Mouse (Mus musculus): ENCODE data around the gene Ftl1. TPM values are rescaled to one million over a fixed set of nuclear protein-coding genes. Genes with fewer than 3 reads are reported as not detected.
"Not testable (repeated sequence)": the region's sequence is repeated elsewhere in the genome, so short reads cannot be mapped to it uniquely, and the experiment has no call there.

Ftl1 gene
- polyA plus RNA-seq, 1 experiment from 2014 or later: 4,462 TPM

DNA sequence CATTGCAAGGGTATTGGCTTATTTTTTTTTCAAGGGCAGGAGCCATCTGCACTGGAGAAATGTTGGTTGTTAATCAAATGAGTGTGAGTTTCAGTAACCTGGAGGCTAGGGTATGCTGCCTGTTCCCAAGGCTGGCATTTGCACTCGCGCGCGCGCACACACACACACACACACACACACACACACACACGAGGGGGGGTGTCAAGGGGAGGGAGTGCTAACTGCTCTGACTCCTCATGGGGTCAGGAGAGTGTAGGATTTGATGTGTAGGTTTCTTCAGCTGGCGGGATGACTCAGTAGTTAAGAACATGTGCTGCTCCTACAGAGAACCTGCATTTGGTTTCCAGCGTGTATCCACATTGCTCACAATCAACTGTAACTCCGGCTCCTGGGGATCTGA lies 31.1 kb upstream of the Ftl1 start:
- H3K4me2 ChIP-seq (ENCODE audit: low read depth, low read length): peak overlapping the region; percentile 22; the same call in 1 of the 2 replicates
- no peak overlapping the region for H3K4me3 ChIP-seq (replicated peaks; ENCODE audit: low read length)
- H3K36me3 ChIP-seq (ENCODE audit: control insufficient read depth, insufficient read depth, low read length): peaks cover 14% of the 10 kb centered on the region; the same call in 1 of the 2 replicates
- H3K4me1 ChIP-seq (ENCODE audit: control insufficient read depth, insufficient read depth, low read length): peaks cover 13% of the 10 kb centered on the region
- ATAC-seq (ENCODE audit: insufficient read depth, low FRiP score): no peak
- no peaks in the 10 kb centered on the region for H3K27me3 ChIP-seq (ENCODE audit: control insufficient read depth, insufficient read depth, low read length)
- no peaks in the 10 kb centered on the region for H3K9me3 ChIP-seq (replicated peaks; ENCODE audit: control insufficient read depth, low read length)
- 39% methylated on average over 9 of the region's 9 CpGs for WGBS
- H3K27ac ChIP-seq (ENCODE audit: low read length): peak overlapping the region; percentile 15
- H3K9ac ChIP-seq (ENCODE audit: low read length): no peak overlapping the region

DNA sequence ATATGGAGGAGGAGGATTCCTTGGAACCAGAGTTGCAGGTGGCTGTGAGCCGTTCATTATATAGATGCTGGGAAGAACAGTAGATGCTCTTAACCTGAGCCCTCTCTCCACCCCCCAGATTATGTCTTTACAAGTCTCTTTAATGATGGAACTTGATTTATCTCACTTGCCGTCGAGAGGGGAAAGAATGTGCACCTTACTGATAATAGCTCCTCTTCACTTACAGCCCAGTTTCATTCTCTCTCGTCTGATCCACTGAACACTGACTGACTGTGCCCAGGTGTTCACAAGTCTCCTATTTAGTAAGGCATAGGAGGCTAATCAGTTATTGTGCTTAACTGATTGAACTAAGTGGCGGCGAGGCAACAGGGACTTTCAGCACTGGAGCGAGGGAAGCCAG lies 29.9 kb upstream of the Ftl1 start:
- ATAC-seq (ENCODE audit: insufficient read depth, low FRiP score): no peak

GRCm38 (mm10) chr7:45488293-45489204 lies 28.9 kb upstream of the Ftl1 start, which contains the start of gene Dhdh:
Gene Dhdh, minus strand, starts transcription at chr7:45488805.
- WGBS: 11% methylated on average over 38 of the region's 38 CpGs
- peak within 1 kb of the TSS; percentile 74 for H3K9ac ChIP-seq (ENCODE audit: low read length)
- H3K27me3 ChIP-seq (ENCODE audit: control insufficient read depth, insufficient read depth, low read length): no peaks in the 10 kb centered on the region
- peak within 1 kb of the TSS; percentile 49 for H3K4me3 ChIP-seq (replicated peaks; ENCODE audit: low read length)
- H3K27ac ChIP-seq (ENCODE audit: low read length): peak within 1 kb of the TSS; percentile 56
- ATAC-seq (ENCODE audit: insufficient read depth, low FRiP score): peak; percentile 53
- H3K4me2 ChIP-seq (ENCODE audit: low read depth, low read length): peak within 1 kb of the TSS; percentile 72
- no peaks in the 10 kb centered on the region for H3K9me3 ChIP-seq (replicated peaks; ENCODE audit: control insufficient read depth, low read length)
- peaks cover 13% of the 10 kb centered on the region for H3K4me1 ChIP-seq (ENCODE audit: control insufficient read depth, insufficient read depth, low read length)
- H3K36me3 ChIP-seq (ENCODE audit: control insufficient read depth, insufficient read depth, low read length): 0 out of 2 replicates have a peak, but pooled peaks cover 5% of the 10 kb centered on the region

More for the DNA sequence above, 29.9 kb upstream of the Ftl1 start:
- WGBS: 73% methylated on average over 7 of the region's 7 CpGs
- Histone ChIP-seq H3K4me2 (ENCODE audit: low read depth, low read length) (no peak overlapping the region), H3K4me1 (ENCODE audit: control insufficient read depth, insufficient read depth, low read length) (peaks cover 13% of the 10 kb centered on the region), H3K27me3 (ENCODE audit: control insufficient read depth, insufficient read depth, low read length) (no peaks in the 10 kb centered on the region), H3K9me3 (replicated peaks; ENCODE audit: control insufficient read depth, low read length) (no peaks in the 10 kb centered on the region), H3K36me3 (ENCODE audit: control insufficient read depth, insufficient read depth, low read length) (peaks cover 8% of the 10 kb centered on the region; the same call in 1 of the 2 replicates), H3K27ac (ENCODE audit: low read length) (no peak overlapping the region), H3K9ac (ENCODE audit: low read length) (no peak overlapping the region), H3K4me3 (replicated peaks; ENCODE audit: low read length) (no peak overlapping the region)

GRCm38 (mm10) chr7:45487861-45488292 lies 28.2 kb upstream of the Ftl1 start:
- Histone ChIP-seq H3K36me3 (ENCODE audit: control insufficient read depth, insufficient read depth, low read length) (0 out of 2 replicates have a peak, but pooled peaks cover 2% of the 10 kb centered on the region), H3K4me1 (ENCODE audit: control insufficient read depth, insufficient read depth, low read length) (peaks cover 13% of the 10 kb centered on the region), H3K27ac (ENCODE audit: low read length) (peak overlapping the region; percentile 56; the same call in 1 of the 2 replicates), H3K4me3 (replicated peaks; ENCODE audit: low read length) (peak overlapping the region; percentile 49), H3K4me2 (ENCODE audit: low read depth, low read length) (peak overlapping the region; percentile 72), H3K9me3 (replicated peaks; ENCODE audit: control insufficient read depth, low read length) (no peaks in the 10 kb centered on the region), H3K9ac (ENCODE audit: low read length) (peak overlapping the region; percentile 74), H3K27me3 (ENCODE audit: control insufficient read depth, insufficient read depth, low read length) (no peaks in the 10 kb centered on the region)
- WGBS: 47% methylated on average over 11 of the region's 11 CpGs
- ATAC-seq (ENCODE audit: insufficient read depth, low FRiP score): peak; percentile 14; the same call in 1 of the 2 replicates

- ATAC-seq (ENCODE audit: insufficient read depth, low FRiP score): no peak
- Histone ChIP-seq H3K27ac (ENCODE audit: low read length) (no peak within 1 kb of the TSS), H3K4me3 (replicated peaks; ENCODE audit: low read length) (no peak within 1 kb of the TSS), H3K36me3 (ENCODE audit: control insufficient read depth, insufficient read depth, low read length) (no peaks in the 10 kb centered on the region), H3K27me3 (ENCODE audit: control insufficient read depth, insufficient read depth, low read length) (no peaks in the 10 kb centered on the region), H3K4me1 (ENCODE audit: control insufficient read depth, insufficient read depth, low read length) (peaks cover 11% of the 10 kb centered on the region), H3K9ac (ENCODE audit: low read length) (no peak within 1 kb of the TSS), H3K9me3 (replicated peaks; ENCODE audit: control insufficient read depth, low read length) (no peaks in the 10 kb centered on the region), H3K4me2 (ENCODE audit: low read depth, low read length) (no peak within 1 kb of the TSS)
- 76% methylated on average over 12 of the region's 12 CpGs for WGBS
Measured at GRCm38 (mm10) chr7:45486761-45487415, 27.2 kb upstream of the Ftl1 start, which contains the start of gene Gm45808. Gene Gm45808, minus strand, starts transcription at chr7:45486811.

DNA sequence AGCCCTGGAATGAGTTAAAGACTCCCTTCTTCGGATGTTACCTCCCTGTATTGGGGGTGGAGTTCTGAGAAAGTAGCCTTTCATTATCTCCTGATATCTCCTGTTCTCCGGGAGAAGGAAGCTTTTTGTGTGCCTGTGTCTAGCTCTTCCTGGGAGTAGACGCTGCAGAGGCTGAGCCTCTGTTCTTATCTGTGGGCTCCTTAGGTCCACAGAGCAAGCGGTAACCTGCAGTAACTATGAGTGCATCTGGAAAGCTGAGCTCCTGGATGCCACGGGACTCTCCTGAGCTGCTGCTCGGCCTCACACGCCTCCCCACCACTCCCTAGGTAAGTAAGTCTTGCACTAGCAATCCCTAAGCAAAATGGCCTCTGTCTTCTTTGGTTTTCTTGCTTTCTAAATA lies 26.5 kb upstream of the Ftl1 start:
- WGBS: 53% methylated on average over 7 of the region's 7 CpGs
- Histone ChIP-seq H3K9ac (ENCODE audit: low read length) (no peak overlapping the region), H3K4me1 (ENCODE audit: control insufficient read depth, insufficient read depth, low read length) (peaks cover 4% of the 10 kb centered on the region), H3K9me3 (replicated peaks; ENCODE audit: control insufficient read depth, low read length) (no peaks in the 10 kb centered on the region), H3K4me2 (ENCODE audit: low read depth, low read length) (no peak overlapping the region), H3K36me3 (ENCODE audit: control insufficient read depth, insufficient read depth, low read length) (no peaks in the 10 kb centered on the region), H3K4me3 (replicated peaks; ENCODE audit: low read length) (no peak overlapping the region), H3K27me3 (ENCODE audit: control insufficient read depth, insufficient read depth, low read length) (no peaks in the 10 kb centered on the region), H3K27ac (ENCODE audit: low read length) (no peak overlapping the region)
- no peak for ATAC-seq (ENCODE audit: insufficient read depth, low FRiP score)

GRCm38 (mm10) chr7:45484985-45485384 lies 25.3 kb upstream of the Ftl1 start:
- 87% methylated on average over 5 of the region's 5 CpGs for WGBS
- H3K4me3 ChIP-seq (replicated peaks; ENCODE audit: low read length); H3K27ac ChIP-seq (ENCODE audit: low read length); H3K36me3 ChIP-seq (ENCODE audit: control insufficient read depth, insufficient read depth, low read length); H3K27me3 ChIP-seq (ENCODE audit: control insufficient read depth, insufficient read depth, low read length); H3K4me2 ChIP-seq (ENCODE audit: low read depth, low read length); H3K9ac ChIP-seq (ENCODE audit: low read length); ATAC-seq (ENCODE audit: insufficient read depth, low FRiP score); H3K9me3 ChIP-seq (replicated peaks; ENCODE audit: control insufficient read depth, low read length); H3K4me1 ChIP-seq (ENCODE audit: control insufficient read depth, insufficient read depth, low read length): not testable (repeated sequence)

DNA sequence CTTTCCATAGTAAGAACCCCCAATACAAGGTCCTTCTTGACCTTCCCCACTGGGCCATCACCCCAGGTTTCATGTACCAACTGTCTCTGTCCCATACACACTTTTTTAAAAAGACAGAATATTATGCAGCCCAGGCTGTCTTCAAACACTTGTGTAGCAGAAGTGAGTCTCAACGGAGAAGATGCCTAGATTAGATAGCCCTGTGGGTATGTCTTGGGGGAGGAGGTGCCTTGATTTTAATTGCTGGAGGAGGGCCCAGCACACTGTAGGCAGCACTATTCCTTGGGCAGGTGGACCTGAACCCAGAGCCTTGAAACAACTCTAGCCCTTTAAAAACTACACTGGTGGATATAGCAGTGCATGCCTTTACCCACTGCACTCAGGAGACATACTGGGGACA lies 22.5 kb upstream of the Ftl1 start:
- H3K27me3 ChIP-seq (ENCODE audit: control insufficient read depth, insufficient read depth, low read length): no peaks in the 10 kb centered on the region
- 74% methylated on average over 1 of the region's 1 CpGs for WGBS

More for the DNA sequence above, 22.5 kb upstream of the Ftl1 start:
- H3K9me3 ChIP-seq (replicated peaks; ENCODE audit: control insufficient read depth, low read length): no peaks in the 10 kb centered on the region
- no peak overlapping the region for H3K4me2 ChIP-seq (ENCODE audit: low read depth, low read length)
- no peak overlapping the region for H3K4me3 ChIP-seq (replicated peaks; ENCODE audit: low read length)
- H3K27ac ChIP-seq (ENCODE audit: low read length): no peak overlapping the region
- H3K9ac ChIP-seq (ENCODE audit: low read length): no peak overlapping the region
- H3K4me1 ChIP-seq (ENCODE audit: control insufficient read depth, insufficient read depth, low read length): 0 out of 2 replicates have a peak, but pooled peaks cover 2% of the 10 kb centered on the region
- no peaks in the 10 kb centered on the region for H3K36me3 ChIP-seq (ENCODE audit: control insufficient read depth, insufficient read depth, low read length)
- ATAC-seq (ENCODE audit: insufficient read depth, low FRiP score): no peak

All from stomach, embryonic 16.5 days (tissue).